Mouse (Mus musculus) forebrain, postnatal 0 days (tissue): Measurements from ENCODE around the gene Slc4a2. TPM values are rescaled to one million over a fixed set of nuclear protein-coding genes. Genes with fewer than 3 reads are reported as not detected.

Experiments
- ATAC-seq: fragments of 200-750 bp; cut with Nextera tagmentation; 2 replicates; pipeline ENCODE4 v1.8.0; 2017; ENCODE audit warnings: mild to moderate bottlenecking, moderate library complexity
- DNase-seq: peaks from one replicate; pipeline ENCODE4 v3.0.0-alpha.2; 2015
- H3K27ac ChIP-seq: fragments of 300-500 bp; sonication (generic); 2 replicates; pipeline ENCODE4 v1.5.1; 2014; ENCODE audit warnings: low read depth, mild to moderate bottlenecking, antibody characterized with exemption, low read length, moderate library complexity, mixed read lengths
- H3K27me3 ChIP-seq: fragments of 300-500 bp; sonication (generic); 2 replicates; pipeline ENCODE4 v1.6.1; 2014; ENCODE audit warnings: mild to moderate bottlenecking, low read length, mixed read lengths; ENCODE audit not compliant: insufficient read depth
- H3K36me3 ChIP-seq: fragments of 300-500 bp; sonication (generic); 2 replicates; pipeline ENCODE4 v1.6.1; 2014; ENCODE audit warnings: mild to moderate bottlenecking, moderate library complexity; ENCODE audit not compliant: insufficient read depth
- H3K4me1 ChIP-seq: fragments of 300-500 bp; sonication (generic); 2 replicates; pipeline ENCODE4 v1.6.1; 2014; ENCODE audit warnings: antibody characterized with exemption; ENCODE audit not compliant: insufficient read depth
- H3K4me2 ChIP-seq: fragments of 300-500 bp; sonication (generic); 2 replicates; pipeline ENCODE4 v1.6.1; 2014; ENCODE audit warnings: low read depth, mild to moderate bottlenecking, moderate library complexity
- H3K4me3 ChIP-seq: fragments of 300-500 bp; sonication (generic); 2 replicates; pipeline ENCODE4 v1.5.1; 2014; ENCODE audit warnings: low read depth, low read length, mixed read lengths
- H3K9ac ChIP-seq: fragments of 300-500 bp; sonication (generic); 2 replicates; pipeline ENCODE4 v1.6.1; 2014; ENCODE audit warnings: mild to moderate bottlenecking
- H3K9me3 ChIP-seq: fragments of 300-500 bp; sonication (generic); 2 replicates; pipeline ENCODE4 v1.6.1; 2016; ENCODE audit warnings: low read length
- CTCF ChIP-seq: sonication (generic); IDR thresholded peaks from 2 replicates; pipeline ENCODE4 v1.5.1; 2016; ENCODE audit warnings: antibody characterized with exemption, control low read depth, low read depth
- WGBS: fragments of 180-500 bp; shearing (Covaris S2); extraction: QIAGEN DNeasy Blood & Tissue Kit; methylation state at CpG from one replicate; pipeline ENCODE4 v1.1.7; 2014; 5-methylcytosine and 5-hydroxymethylcytosine counted together
- polyA plus RNA-seq: library from polyadenylated mRNA; unstranded; fragments of >200 nt; fragmentation: Nextera tagmentation; extraction: Ambion mirVana; gene quantifications from 2 replicates; pipeline ENCODE4 v1.2.1, GENCODE M21; 2015
- total RNA-seq: library from RNA; depleted of rRNA; stranded (reverse); fragments of >200 nt; gene quantifications from 2 replicates; pipeline ENCODE4 v1.2.3, GENCODE M21; 2014

The Slc4a2 gene
- total and polyA plus RNA-seq, 2 experiments from 2014 or later = 13.9 to 21.4 TPM

GRCm38 (mm10) chr5:24426037-24426432 is 2.4 kb downstream of the Slc4a2 start:
- no peak overlapping the region for H3K27ac ChIP-seq
- H3K9ac ChIP-seq = 0 out of 2 replicates have a peak overlapping the region, but pooled peaks have one; percentile 63
- peaks cover 14% of the 10 kb centered on the region; the same call in 1 of the 2 replicates for H3K4me1 ChIP-seq
- WGBS = 1% methylated on average over 10 of the region's 10 CpGs
- TF ChIP-seq CTCF = no peak
- ATAC-seq (no peak), DNase-seq (no peak)
- H3K36me3 ChIP-seq = peaks cover 13% of the 10 kb centered on the region; the same call in 1 of the 2 replicates
- H3K4me2 ChIP-seq = peak overlapping the region; percentile 90
- peak overlapping the region; percentile 63 for H3K4me3 ChIP-seq
- H3K27me3 ChIP-seq = peaks cover 5% of the 10 kb centered on the region; the same call in 1 of the 2 replicates
- no peaks in the 10 kb centered on the region for H3K9me3 ChIP-seq

DNA sequence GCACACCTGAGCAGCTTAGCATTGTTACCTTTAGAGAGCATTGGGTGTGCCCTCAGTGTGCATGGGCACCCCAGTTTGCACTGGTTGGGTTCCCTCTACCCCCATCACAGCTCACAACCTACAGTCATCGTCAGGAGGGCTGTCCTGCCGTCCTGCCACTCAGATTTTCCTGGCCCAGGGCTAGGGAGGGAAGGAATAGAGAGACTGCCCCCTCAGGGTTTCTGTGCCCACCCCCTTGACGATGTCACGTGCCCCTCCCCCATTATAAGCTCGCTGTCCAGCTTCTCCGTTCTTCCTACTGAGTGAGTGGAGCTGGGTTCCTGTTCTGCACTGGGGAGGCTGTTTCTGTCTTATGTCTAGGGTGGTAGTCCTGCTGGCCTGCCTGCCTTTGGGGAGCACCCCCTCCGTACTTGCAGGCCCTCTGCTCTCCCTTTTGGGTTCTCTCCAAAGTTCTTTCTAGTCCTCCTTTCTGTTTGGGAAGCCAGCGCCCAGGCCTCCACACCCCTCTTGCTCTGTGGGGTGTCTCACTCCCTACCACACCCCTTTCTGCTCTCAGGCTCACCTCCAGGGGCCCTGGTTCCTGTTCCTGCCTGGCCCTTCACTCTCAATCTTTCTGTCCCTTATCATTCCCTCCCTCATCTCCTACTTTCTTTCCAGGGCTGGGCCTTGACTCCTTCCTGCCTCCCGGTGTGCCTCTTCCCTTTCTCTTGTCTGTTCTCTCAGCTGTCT is 3.1 kb downstream of the Slc4a2 start:
- H3K27ac ChIP-seq = no peak overlapping the region; the same call in 1 of the 2 replicates
- TF ChIP-seq CTCF = no peak
- ATAC-seq (no peak), DNase-seq (no peak)
- no peak overlapping the region for H3K4me2 ChIP-seq
- 18% methylated on average over 9 of the region's 9 CpGs for WGBS
- H3K27me3 ChIP-seq = peaks cover 5% of the 10 kb centered on the region; the same call in 1 of the 2 replicates
- H3K4me3 ChIP-seq = no peak overlapping the region
- H3K9me3 ChIP-seq = no peaks in the 10 kb centered on the region
- peaks cover 12% of the 10 kb centered on the region for H3K36me3 ChIP-seq
- peaks cover 14% of the 10 kb centered on the region; the same call in 1 of the 2 replicates for H3K4me1 ChIP-seq
- H3K9ac ChIP-seq = no peak overlapping the region

- H3K9me3 ChIP-seq = no peaks in the 10 kb centered on the region
- peaks cover 17% of the 10 kb centered on the region for H3K36me3 ChIP-seq
- no peak overlapping the region for H3K4me3 ChIP-seq
- no peak for TF ChIP-seq CTCF
- H3K4me2 ChIP-seq = no peak overlapping the region
- DNase-seq (no peak), ATAC-seq (no peak)
- H3K9ac ChIP-seq = no peak overlapping the region
- WGBS = 25% methylated on average over 12 of the region's 12 CpGs
- peaks cover 14% of the 10 kb centered on the region; the same call in 1 of the 2 replicates for H3K4me1 ChIP-seq
- peaks cover 5% of the 10 kb centered on the region; the same call in 1 of the 2 replicates for H3K27me3 ChIP-seq
- H3K27ac ChIP-seq = no peak overlapping the region; the same call in 1 of the 2 replicates
Measured at GRCm38 (mm10) chr5:24427285-24427633, 3.6 kb downstream of the Slc4a2 start.

DNA sequence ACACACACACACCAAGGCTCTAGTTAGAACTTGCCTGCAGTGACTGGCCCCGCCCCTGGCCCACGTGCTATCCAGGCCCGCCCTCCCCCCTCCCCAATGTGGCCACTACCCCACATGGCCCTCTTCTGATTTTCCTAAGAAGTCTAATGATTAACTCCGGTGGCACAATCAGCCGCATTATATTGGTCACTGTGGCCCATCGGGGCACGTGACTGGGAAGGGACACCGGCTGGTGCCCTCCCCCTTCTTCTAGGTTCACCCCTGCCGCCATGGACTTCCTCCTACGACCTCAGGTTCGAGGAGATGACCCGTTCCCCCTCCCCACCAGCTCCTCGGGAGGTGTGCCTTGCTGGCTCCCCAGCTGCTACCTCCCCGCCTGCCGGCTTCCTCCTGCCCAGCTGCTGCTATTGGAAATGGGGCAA is 4.4 kb downstream of the Slc4a2 start:
- TF ChIP-seq CTCF = no peak
- Histone ChIP-seq H3K9ac (no peak overlapping the region), H3K9me3 (no peaks in the 10 kb centered on the region), H3K27ac (no peak overlapping the region), H3K4me1 (peaks cover 7% of the 10 kb centered on the region; the same call in 1 of the 2 replicates), H3K4me2 (no peak overlapping the region), H3K36me3 (peaks cover 22% of the 10 kb centered on the region), H3K4me3 (no peak overlapping the region), H3K27me3 (peaks cover 5% of the 10 kb centered on the region; the same call in 1 of the 2 replicates)
- ATAC-seq = no peak
- 12% methylated on average over 13 of the region's 15 CpGs for WGBS
- DNase-seq = no peak

GRCm38 (mm10) chr5:24428596-24428995 is 5.0 kb downstream of the Slc4a2 start:
- Histone ChIP-seq H3K4me2 (no peak overlapping the region), H3K4me1 (peaks cover 7% of the 10 kb centered on the region; the same call in 1 of the 2 replicates), H3K9ac (no peak overlapping the region), H3K9me3 (no peaks in the 10 kb centered on the region), H3K36me3 (peaks cover 22% of the 10 kb centered on the region), H3K4me3 (no peak overlapping the region), H3K27me3 (peaks cover 5% of the 10 kb centered on the region; the same call in 1 of the 2 replicates), H3K27ac (no peak overlapping the region)
- no peak for DNase-seq
- ATAC-seq = no peak
- TF ChIP-seq CTCF = no peak
- 16% methylated on average over 9 of the region's 9 CpGs for WGBS

DNA sequence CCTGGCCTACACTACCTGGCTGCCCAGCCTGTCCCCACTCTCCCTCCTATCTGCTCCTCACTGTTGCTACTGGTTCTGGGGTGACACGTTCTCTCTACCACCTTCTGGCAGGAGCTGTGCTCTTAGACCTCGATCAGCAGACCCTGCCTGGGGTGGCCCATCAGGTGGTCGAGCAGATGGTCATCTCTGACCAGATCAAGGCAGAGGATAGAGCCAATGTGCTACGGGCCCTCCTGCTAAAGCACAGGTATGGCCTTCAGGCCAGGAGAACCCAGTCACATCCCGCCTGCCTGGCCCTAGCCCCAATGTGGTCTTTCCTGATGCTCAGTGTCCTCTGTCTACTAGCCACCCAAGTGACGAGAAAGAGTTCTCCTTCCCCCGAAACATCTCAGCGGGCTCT is 10.4 kb downstream of the Slc4a2 start:
- Histone ChIP-seq H3K27ac (no peak overlapping the region), H3K27me3 (no peaks in the 10 kb centered on the region), H3K4me3 (no peak overlapping the region), H3K4me1 (no peaks in the 10 kb centered on the region), H3K36me3 (peaks cover 35% of the 10 kb centered on the region), H3K9me3 (no peaks in the 10 kb centered on the region), H3K4me2 (no peak overlapping the region), H3K9ac (no peak overlapping the region)
- no peak for DNase-seq
- no peak for ATAC-seq
- WGBS = 88% methylated on average over 8 of the region's 8 CpGs
- no peak for TF ChIP-seq CTCF

GRCm38 (mm10) chr5:24441187-24441586 is 17.6 kb downstream of the Slc4a2 start:
- ATAC-seq (no peak), DNase-seq (no peak)
- Histone ChIP-seq H3K36me3 (peaks cover 36% of the 10 kb centered on the region), H3K4me3 (no peak overlapping the region), H3K27ac (no peak overlapping the region), H3K4me1 (no peaks in the 10 kb centered on the region; the same call in 1 of the 2 replicates), H3K9me3 (no peaks in the 10 kb centered on the region), H3K4me2 (no peak overlapping the region), H3K9ac (no peak overlapping the region), H3K27me3 (no peaks in the 10 kb centered on the region)
- WGBS = 93% methylated on average over 8 of the region's 8 CpGs
- TF ChIP-seq CTCF = no peak
